Mouse (Mus musculus) kidney, adult 2 months (tissue): ENCODE measurements around the gene Plcd1.

Experiments
- CTCF ChIP-seq: fragments of 200-500 bp; conservative IDR thresholded peaks from 2 replicates; pipeline ENCODE4 v1.5.1; 2011; ENCODE audit warnings: low read depth, mild to moderate bottlenecking, control low read depth, low read length, moderate library complexity, mixed read lengths; ENCODE audit not compliant: insufficient read depth, insufficient read length
- POLR2A ChIP-seq: fragments of 200-500 bp; IDR thresholded peaks from one replicate; pipeline ENCODE4 v1.6.1; 2011; ENCODE audit warnings: low read depth, low read length, control low read depth

GRCm38 (mm10) chr9:119031772-119032171 is 61.5 kb downstream of the Plcd1 start:
- no peak for TF ChIP-seq POLR2A
- no peak for TF ChIP-seq CTCF
